8 mouse cellular contexts compared by ENCODE assay signal in the genomic region with DNA sequence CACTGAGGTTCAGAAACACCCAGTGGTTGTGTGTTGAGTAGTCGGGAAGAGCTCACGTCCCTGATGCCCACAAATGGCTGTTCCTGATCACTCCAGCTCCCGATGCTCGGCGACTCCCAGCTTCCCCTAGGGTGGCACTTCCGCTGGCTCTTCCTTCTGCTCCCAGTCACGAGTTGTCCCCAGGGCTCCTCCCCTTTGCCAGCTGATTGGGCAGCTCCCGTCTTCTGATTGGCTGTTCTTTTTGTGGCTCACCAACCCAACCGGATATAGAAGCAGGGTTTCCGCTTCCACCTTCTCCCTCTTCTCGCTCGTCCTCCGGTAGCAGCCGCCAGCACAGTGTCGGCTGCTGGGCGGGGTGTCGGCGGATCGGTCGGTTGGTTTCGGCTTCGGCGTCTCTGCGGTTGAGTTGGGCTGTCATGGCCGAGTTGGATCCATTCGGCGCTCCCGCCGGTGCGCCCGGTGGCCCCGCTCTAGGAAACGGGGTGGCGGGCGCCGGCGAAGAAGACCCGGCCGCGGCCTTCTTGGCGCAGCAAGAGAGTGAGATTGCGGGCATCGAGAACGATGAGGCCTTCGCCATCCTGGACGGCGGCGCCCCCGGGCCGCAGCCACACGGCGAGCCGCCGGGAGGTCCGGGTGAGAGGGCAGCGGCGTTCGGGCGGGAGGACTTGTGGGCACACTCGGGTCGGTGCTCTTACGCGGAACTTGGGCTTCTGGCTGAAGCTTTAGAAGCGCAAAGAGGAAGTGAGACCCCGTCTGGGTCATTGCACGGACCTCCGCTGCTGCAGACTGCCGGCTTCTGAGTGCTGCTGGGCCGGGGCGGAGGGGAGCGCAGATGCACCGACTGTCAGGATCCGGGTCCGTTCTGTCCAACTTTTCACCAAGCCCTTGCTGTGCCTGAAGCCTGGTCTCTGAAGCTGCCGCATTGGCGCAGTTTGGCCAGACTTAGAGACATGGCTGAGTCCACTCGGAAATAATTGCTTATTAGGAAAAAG. TPM values are rescaled to one million over a fixed set of nuclear protein-coding genes. Genes with fewer than 3 reads are reported as not detected.
A peak's percentile ranks its signal among the peaks of the same experiment; 100 is the strongest.
DNase-seq lines count a peak whose midpoint lies in the region; ATAC-seq and TF ChIP-seq lines count a peak whose summit lies in the region.

No protein-coding gene starts in this region.

- peaks cover 12% of the 10 kb centered on the region; the same call in 1 of the 2 replicates for H3K4me1 ChIP-seq in cortical plate, adult 2 months (ENCODE audit: control insufficient read depth, insufficient read depth, low read length)

- peak overlapping the region; percentile 43 for H3K4me3 ChIP-seq in cortical plate, adult 2 months (ENCODE audit: insufficient read depth, low read length)

- peak; percentile 98 for ATAC-seq in activated CD4-positive, CD25-positive, alpha-beta regulatory T cell, adult 4 months
- ATAC-seq in megakaryocyte progenitor cell, adult 5-6 weeks (replicated peaks; ENCODE audit: poor library complexity) = peak; percentile 96

- H3K27ac ChIP-seq in cortical plate, adult 2 months (ENCODE audit: insufficient read depth, low read length) = 0 out of 2 replicates have a peak overlapping the region, but pooled peaks have one; percentile 6

- peak; percentile 93 for TF ChIP-seq POLR2A in cortical plate, adult 2 months (IDR thresholded peaks at IDR 0.05; ENCODE audit: extremely low read depth, insufficient read depth, low read length)

- no peak for TF ChIP-seq CTCF in cortical plate, adult 2 months (IDR thresholded peaks at IDR 0.05; ENCODE audit: extremely low read depth, insufficient read depth, low read length)

- peak; percentile 88 to 91 for DNase-seq in gastrocnemius, adult 8-10 months (ENCODE audit: low spot score in 2 of 2)
- peak; percentile 95 for DNase-seq in induced T-regulatory cell, adult 2 months (ENCODE audit: low read depth)
- DNase-seq in left cerebral cortex, adult 9 months (ENCODE audit: low spot score in 2 of 2) = peak; percentile 93 to 96
- DNase-seq in right cerebral cortex, postnatal 14 days = peak; percentile 86
- DNase-seq in urinary bladder, postnatal 36 days (ENCODE audit: low spot score in 2 of 2) = peak; percentile 87 to 92

RNA-seq across cellular contexts. Expression of a gene that starts 8.4 kb away (rescaled TPM):
- polyA plus RNA-seq in activated CD4-positive, CD25-positive, alpha-beta regulatory T cell, adult 4 months (2017; shearing (Covaris generic)) = 100 to 1,000 TPM; 109 to 116 TPM
- 385 and 422 TPM in 2 replicates for polyA plus RNA-seq in cortical plate, adult 2 months (2012; rRNA removed)
- total RNA-seq in gastrocnemius, adult 8-10 months (2022) = 10 to 100 TPM; 41.3 to 51.1 (median 46.3) TPM
- 302 and 347 TPM in 2 replicates for total RNA-seq in megakaryocyte progenitor cell, adult 5-6 weeks (2015)
- total RNA-seq in megakaryocyte progenitor cell, adult 5-6 weeks (2017) = 439 and 441 TPM in 2 replicates

RNA-seq across cellular contexts. Expression of a gene that starts 29.4 kb away (rescaled TPM):
- under 1 TPM in 1 of 2 experiments, not detected in 1; 0.24 TPM for polyA plus RNA-seq in activated CD4-positive, CD25-positive, alpha-beta regulatory T cell, adult 4 months (2017; shearing (Covaris generic))
- not detected in 2 replicates for polyA plus RNA-seq in cortical plate, adult 2 months (2012; rRNA removed)
- total RNA-seq in gastrocnemius, adult 8-10 months (2022) = not detected
- total RNA-seq in megakaryocyte progenitor cell, adult 5-6 weeks (2015) = not detected in 2 replicates
- not detected in 2 replicates for total RNA-seq in megakaryocyte progenitor cell, adult 5-6 weeks (2017)

RNA-seq across cellular contexts. Expression of a gene that starts 55.5 kb away (rescaled TPM):
- 100 to 1,000 TPM; 215 to 250 TPM for polyA plus RNA-seq in activated CD4-positive, CD25-positive, alpha-beta regulatory T cell, adult 4 months (2017; shearing (Covaris generic))
- 2.6 and 3.2 TPM in 2 replicates for polyA plus RNA-seq in cortical plate, adult 2 months (2012; rRNA removed)
- 1 to 10 TPM in 2 of 4 experiments, under 1 TPM in 2; 0.58 to 1.8 (median 1.1) TPM for total RNA-seq in gastrocnemius, adult 8-10 months (2022)
- total RNA-seq in megakaryocyte progenitor cell, adult 5-6 weeks (2015) = 12.6 and 14.7 TPM in 2 replicates
- 18.0 and 19.4 TPM in 2 replicates for total RNA-seq in megakaryocyte progenitor cell, adult 5-6 weeks (2017)

Comparison
In these comparisons a context has a peak if more than half of its experiments do, and no peak if none do; other contexts are left out.
1. Peak in every context shown above with its lines: DNase-seq, ATAC-seq, H3K4me3 ChIP-seq and H3K27ac ChIP-seq.
2. RNA of a gene that starts 8.4 kb away (total RNA-seq): 302 to 441 TPM in megakaryocyte progenitor cell, adult 5-6 weeks; 41.3 to 51.1 TPM in gastrocnemius, adult 8-10 months; every median in the first group is over 4 times any median in the second.
3. RNA of a gene that starts 55.5 kb away (total RNA-seq): 12.6 to 19.4 TPM in megakaryocyte progenitor cell, adult 5-6 weeks; 0.58 to 1.8 TPM in gastrocnemius, adult 8-10 months; every median in the first group is over 4 times any median in the second.